Mouse (Mus musculus) heart, embryonic 14.5 days (tissue): ENCODE data around the gene P2rx7. TPM values are rescaled to one million over a fixed set of nuclear protein-coding genes. Genes with fewer than 3 reads are reported as not detected.

ENCODE experiments used
- ATAC-seq: fragments of 200-750 bp; cut with Nextera tagmentation; 2 replicates; pipeline ENCODE4 v1.8.0; 2017; ENCODE audit warnings: low read depth, moderate TSS enrichment; ENCODE audit not compliant: insufficient number of reproducible peaks, insufficient read depth, low FRiP score
- H3K27ac ChIP-seq, 2 experiments: fragments of 200-500 bp in 1 of 2; fragments of 300-500 bp in 1 of 2; sonication (generic) in 1 of 2; replicated peaks in 1 of 2; 2 replicates each; pipeline ENCODE4 v1.5.1; 2012 to 2014; ENCODE audit warnings: low read depth in 2 of 2, low read length in 2 of 2, control low read depth in 1 of 2, mild to moderate bottlenecking in 1 of 2, mixed read lengths in 1 of 2; ENCODE audit not compliant: control insufficient read depth in 1 of 2, insufficient read depth in 1 of 2
- H3K27me3 ChIP-seq: fragments of 300-500 bp; sonication (generic); 2 replicates; pipeline ENCODE4 v1.6.1; 2014; ENCODE audit warnings: mild to moderate bottlenecking, low read length, control low read depth; ENCODE audit not compliant: control insufficient read depth, insufficient read depth
- H3K36me3 ChIP-seq: fragments of 300-500 bp; sonication (generic); 2 replicates; pipeline ENCODE4 v1.6.1; 2014; ENCODE audit warnings: mild to moderate bottlenecking, control low read depth, low read length, mixed read lengths; ENCODE audit not compliant: control insufficient read depth, insufficient read depth
- H3K4me1 ChIP-seq, 2 experiments: fragments of 200-500 bp in 1 of 2; fragments of 300-500 bp in 1 of 2; sonication (generic) in 1 of 2; 2 replicates each; pipeline ENCODE4 v1.6.1; 2012 to 2014; ENCODE audit warnings: low read length in 2 of 2, control low read depth in 1 of 2, mixed read lengths in 1 of 2; ENCODE audit not compliant: control insufficient read depth in 2 of 2, insufficient read depth in 2 of 2
- H3K4me2 ChIP-seq: fragments of 300-500 bp; sonication (generic); 2 replicates; pipeline ENCODE4 v1.6.1; 2014; ENCODE audit warnings: mild to moderate bottlenecking, low read length
- H3K4me3 ChIP-seq, 2 experiments: fragments of 200-500 bp in 1 of 2; fragments of 300-500 bp in 1 of 2; sonication (generic) in 1 of 2; 2 replicates each; pipeline ENCODE4 v1.5.1; 2012 to 2014; ENCODE audit warnings: low read length in 2 of 2, mild to moderate bottlenecking in 2 of 2, control low read depth in 1 of 2, low read depth in 1 of 2, moderate library complexity in 1 of 2; ENCODE audit not compliant: control insufficient read depth in 1 of 2, insufficient read depth in 1 of 2
- H3K9ac ChIP-seq: fragments of 300-500 bp; sonication (generic); 2 replicates; pipeline ENCODE4 v1.6.1; 2014; ENCODE audit warnings: mild to moderate bottlenecking, low read length
- H3K9me3 ChIP-seq: fragments of 300-500 bp; sonication (generic); 2 replicates; pipeline ENCODE4 v1.6.1; 2016; ENCODE audit warnings: low read length, control low read depth; ENCODE audit not compliant: control insufficient read depth
- WGBS: fragments of 180-500 bp; shearing (Covaris S2); extraction: QIAGEN DNeasy Blood & Tissue Kit; methylation state at CpG from one replicate; pipeline ENCODE4 v1.1.7; 2014; 5-methylcytosine and 5-hydroxymethylcytosine counted together
- polyA plus RNA-seq: library from polyadenylated mRNA; unstranded; fragments of >200 nt; fragmentation: Nextera tagmentation; extraction: Ambion mirVana; gene quantifications from 2 replicates; pipeline ENCODE4 v1.2.1, GENCODE M21; 2014

The P2rx7 gene
- polyA plus RNA-seq, 1 experiment from 2014 or later = 1.4 TPM

DNA sequence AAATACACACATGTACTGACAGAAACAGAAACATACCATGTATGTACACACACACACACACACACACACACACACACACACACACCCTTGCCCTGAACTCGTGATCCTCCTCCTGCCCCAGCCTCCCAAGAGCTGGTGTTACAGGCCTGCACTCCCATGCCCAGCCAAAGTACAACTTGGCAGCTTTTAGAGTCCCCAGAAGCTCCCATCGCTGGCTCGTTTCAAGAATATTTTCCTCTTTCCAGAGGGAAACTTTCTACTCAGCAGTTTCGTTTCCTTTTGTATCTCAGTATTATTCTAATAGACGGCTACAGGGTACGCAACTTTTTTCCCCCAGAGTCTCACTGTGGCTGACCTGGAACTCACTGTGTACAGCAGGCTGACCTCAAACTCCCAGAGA lies 58.4 kb downstream of the P2rx7 start:
- Histone ChIP-seq H3K27me3 (no peaks in the 10 kb centered on the region), H3K4me1 (peaks cover 5 to 9% of the 10 kb centered on the region in 2 experiments), H3K27ac (no peak overlapping the region), H3K9me3 (no peaks in the 10 kb centered on the region), H3K9ac (no peak overlapping the region), H3K4me2 (no peak overlapping the region), H3K36me3 (no peaks in the 10 kb centered on the region), H3K4me3 (no peak overlapping the region)
- 68% methylated on average over 6 of the region's 6 CpGs for WGBS
- ATAC-seq = no peak

DNA sequence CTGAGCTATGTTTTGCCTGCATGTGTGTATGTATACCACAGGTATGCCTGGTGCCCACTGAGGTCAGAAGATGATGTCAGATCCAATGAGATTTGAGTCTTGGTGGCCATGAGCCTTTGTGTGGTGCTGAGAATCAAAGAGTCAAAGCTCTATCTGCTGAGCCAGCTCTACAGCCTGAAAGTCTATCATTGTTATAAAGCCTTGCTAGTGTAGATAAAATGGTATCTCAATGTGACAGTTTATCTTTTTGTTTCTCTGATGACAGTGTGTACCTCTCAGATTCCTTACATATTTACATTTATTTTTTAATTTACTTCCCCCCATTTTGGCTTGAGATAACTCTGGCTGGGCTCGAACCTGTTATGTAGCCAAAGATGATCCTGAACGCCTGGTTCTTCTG lies 59.9 kb downstream of the P2rx7 start:
- H3K4me2 ChIP-seq = no peak overlapping the region

DNA sequence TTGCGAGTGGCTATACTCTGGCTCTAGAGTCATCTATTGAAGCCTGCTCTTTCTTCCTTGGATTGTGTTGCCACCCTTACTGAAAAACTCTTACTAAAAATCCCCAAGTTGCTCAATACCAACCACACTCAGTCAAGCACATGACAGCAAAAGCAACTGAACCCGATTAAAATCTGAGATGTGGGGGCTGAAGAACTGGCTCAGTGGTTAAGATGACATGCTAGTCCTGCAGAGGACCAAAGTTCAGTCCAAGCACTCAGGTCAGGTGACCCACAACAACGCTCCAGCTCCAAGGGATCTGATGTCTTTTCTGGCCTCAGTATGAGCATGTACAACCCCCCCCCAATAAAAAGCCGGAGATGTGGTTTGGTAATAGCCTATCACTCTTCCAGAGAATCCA lies 60.9 kb downstream of the P2rx7 start:
- Histone ChIP-seq H3K27ac (no peak overlapping the region), H3K9me3 (no peaks in the 10 kb centered on the region), H3K27me3 (no peaks in the 10 kb centered on the region), H3K4me1 (peaks cover 5 to 16% of the 10 kb centered on the region in 2 experiments), H3K4me3 (no peak overlapping the region), H3K4me2 (no peak overlapping the region), H3K36me3 (no peaks in the 10 kb centered on the region), H3K9ac (no peak overlapping the region)
- no peak for ATAC-seq
- WGBS = 85% methylated on average over 4 of the region's 4 CpGs

More for the DNA sequence above, 59.9 kb downstream of the P2rx7 start:
- ATAC-seq = no peak
- H3K27ac ChIP-seq = no peak overlapping the region
- peaks cover 5 to 11% of the 10 kb centered on the region in 2 experiments for H3K4me1 ChIP-seq
- H3K9ac ChIP-seq = no peak overlapping the region
- H3K36me3 ChIP-seq = no peaks in the 10 kb centered on the region
- no peaks in the 10 kb centered on the region for H3K27me3 ChIP-seq
- H3K4me3 ChIP-seq = no peak overlapping the region
- no peaks in the 10 kb centered on the region for H3K9me3 ChIP-seq
- 81% methylated on average over 2 of the region's 2 CpGs for WGBS

DNA sequence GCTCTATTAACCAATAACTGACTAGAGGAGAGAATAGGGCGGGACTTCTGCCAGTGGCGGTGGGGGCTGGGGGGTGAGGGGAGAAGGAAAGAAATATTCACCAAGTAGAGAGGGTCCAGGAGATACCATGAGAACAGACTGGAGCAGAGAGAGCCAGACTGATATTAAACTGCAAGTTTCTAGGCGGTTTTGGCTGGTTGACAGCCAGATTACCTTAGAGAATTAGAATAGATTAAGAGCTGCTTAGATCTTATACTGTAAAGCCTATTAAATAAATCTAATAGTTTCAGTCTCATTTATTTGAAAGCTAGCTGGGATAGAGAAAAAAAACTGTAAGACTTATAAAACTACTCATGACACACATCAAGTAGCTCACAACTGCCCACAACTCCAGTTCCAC lies 61.5 kb downstream of the P2rx7 start:
- no peaks in the 10 kb centered on the region for H3K27me3 ChIP-seq
- no peak overlapping the region for H3K9ac ChIP-seq
- no peak for ATAC-seq
- H3K27ac ChIP-seq = no peak overlapping the region
- no peaks in the 10 kb centered on the region for H3K36me3 ChIP-seq
- H3K4me2 ChIP-seq = no peak overlapping the region
- H3K4me3 ChIP-seq = no peak overlapping the region
- no peaks in the 10 kb centered on the region for H3K9me3 ChIP-seq
- 78% methylated on average over 3 of the region's 3 CpGs for WGBS
- peaks cover 5 to 16% of the 10 kb centered on the region in 2 experiments for H3K4me1 ChIP-seq

DNA sequence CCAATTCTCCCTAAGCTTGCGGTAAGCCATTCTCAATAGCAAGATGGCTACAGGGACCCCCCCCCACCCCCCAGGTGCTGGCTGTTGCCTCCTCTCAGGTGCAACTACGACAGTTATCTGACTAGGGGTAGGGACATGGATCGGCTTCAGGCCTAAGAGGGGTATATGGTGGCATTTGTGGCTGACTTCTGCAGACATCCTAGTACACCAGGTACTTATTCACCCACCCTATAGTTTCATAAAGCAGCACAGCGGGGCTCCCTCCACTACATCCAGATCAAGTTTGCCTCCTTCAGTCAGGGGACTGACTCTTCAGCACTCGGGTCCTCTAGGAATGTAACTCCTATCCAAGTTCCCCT lies 63.2 kb downstream of the P2rx7 start:
- Histone ChIP-seq H3K4me3 (peak overlapping the region; percentile 63 to 73), H3K27me3 (no peaks in the 10 kb centered on the region), H3K4me2 (peak overlapping the region; percentile 70), H3K9ac (peak overlapping the region; percentile 78), H3K36me3 (no peaks in the 10 kb centered on the region), H3K9me3 (no peaks in the 10 kb centered on the region), H3K4me1 (peaks cover 5 to 16% of the 10 kb centered on the region in 2 experiments), H3K27ac (peak overlapping the region; percentile 91)
- no peak for ATAC-seq
- 31% methylated on average over 5 of the region's 5 CpGs for WGBS

DNA sequence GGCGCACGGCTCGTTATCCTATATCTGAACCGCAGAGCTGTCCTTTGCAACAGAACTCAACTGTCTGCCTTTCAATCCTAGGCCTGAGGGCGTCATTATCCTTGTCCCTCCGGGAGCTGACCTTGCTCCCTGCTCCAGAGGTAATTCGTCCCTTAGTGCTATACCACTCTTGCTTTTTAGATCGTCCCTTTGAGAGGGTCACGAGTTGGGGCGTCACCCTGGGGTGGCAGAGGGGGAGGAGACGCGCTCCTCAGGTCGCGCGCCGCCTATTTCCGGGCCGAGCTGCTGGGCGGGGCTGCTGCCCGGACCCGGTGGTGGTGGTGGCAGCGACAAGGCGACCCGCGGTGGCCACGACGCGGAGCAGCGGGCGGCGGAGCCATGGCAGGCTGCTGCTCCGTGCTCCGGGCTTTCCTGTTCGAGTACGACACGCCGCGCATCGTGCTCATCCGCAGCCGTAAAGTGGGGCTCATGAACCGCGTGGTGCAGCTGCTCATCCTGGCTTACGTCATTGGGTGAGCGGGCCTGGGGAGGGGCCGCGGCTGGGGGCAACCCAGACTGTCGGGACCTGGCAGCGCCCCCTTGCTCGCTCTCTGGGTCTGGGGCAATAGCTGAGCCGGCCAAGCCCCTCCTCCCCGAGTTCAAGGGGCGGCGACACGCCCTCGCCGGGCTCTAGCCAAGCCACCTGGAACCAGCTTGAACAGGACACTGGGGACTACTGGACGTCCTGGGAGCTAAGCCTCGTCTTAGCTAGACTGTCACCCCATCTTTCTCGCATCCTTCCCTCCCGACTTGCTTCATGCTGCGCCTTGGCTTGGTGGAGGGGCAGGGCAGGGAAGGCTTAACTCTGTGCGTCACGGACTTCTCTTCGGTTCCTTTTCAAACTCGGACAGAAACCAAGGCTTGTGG lies 63.8 kb downstream of the P2rx7 start, which contains the start of gene P2rx4:
P2rx4 (plus strand) TSS at position 269 of the 906 bp plus-strand sequence.
- Histone ChIP-seq H3K36me3 (no peaks in the 10 kb centered on the region), H3K27ac (peak within 1 kb of the TSS; percentile 91), H3K9me3 (no peaks in the 10 kb centered on the region), H3K27me3 (no peaks in the 10 kb centered on the region), H3K4me3 (peak within 1 kb of the TSS; percentile 63 to 73), H3K4me2 (peak within 1 kb of the TSS; percentile 70), H3K9ac (peak within 1 kb of the TSS; percentile 78), H3K4me1 (peaks cover 5 to 16% of the 10 kb centered on the region in 2 experiments)
- peak; percentile 86 for ATAC-seq
- WGBS = 1% methylated on average over 66 of the region's 66 CpGs

DNA sequence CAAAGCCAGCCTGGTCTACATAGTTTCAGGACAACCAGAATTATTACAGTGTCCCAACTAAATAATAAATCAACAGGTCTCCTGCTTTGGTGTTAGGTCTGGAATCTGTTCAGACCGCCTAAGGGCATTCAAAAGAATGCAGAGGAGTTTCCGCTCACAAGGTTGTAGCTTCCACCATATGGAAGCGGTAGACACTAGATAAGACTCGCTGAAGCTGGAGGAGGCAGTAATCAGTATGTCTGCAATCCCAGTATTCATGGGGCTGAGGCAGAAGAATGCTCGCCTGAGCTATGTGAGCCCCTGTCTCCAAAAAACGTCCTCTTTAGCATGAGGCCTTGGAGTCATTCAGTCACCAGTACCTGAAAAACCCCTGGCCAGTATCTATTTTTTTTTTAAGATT lies 65.1 kb downstream of the P2rx7 start:
- Histone ChIP-seq H3K36me3 (no peaks in the 10 kb centered on the region), H3K9me3 (no peaks in the 10 kb centered on the region), H3K4me2 (peak overlapping the region; percentile 70; the same call in 1 of the 2 replicates), H3K27ac (peak overlapping the region in 1 of 2 experiments; percentile 15; a peak in 1 of 4 replicates), H3K9ac (no peak overlapping the region), H3K4me3 (no peak overlapping the region), H3K4me1 (peaks cover 5 to 16% of the 10 kb centered on the region in 2 experiments), H3K27me3 (no peaks in the 10 kb centered on the region)
- no peak for ATAC-seq
- WGBS = 47% methylated on average over 6 of the region's 6 CpGs
